Mouse (Mus musculus) CH12.LX (cell line): ENCODE measurements around the gene Oxa1l.

Experiments
- CHD2 ChIP-seq: IDR thresholded peaks from 2 replicates; pipeline ENCODE4 v1.6.1; 2011; ENCODE audit warnings: low read length, improper control_type of control experiment
- CTCF ChIP-seq, 2 experiments: IDR thresholded peaks in 1 of 2; conservative IDR thresholded peaks in 1 of 2; 2 replicates each; pipeline ENCODE4 v1.5.1; 2011 to 2012; ENCODE audit warnings: low read depth in 2 of 2, low read length in 2 of 2, improper control_type of control experiment in 1 of 2, inconsistent platforms in 1 of 2, mild to moderate bottlenecking in 1 of 2, moderate library complexity in 1 of 2
- ELF1 ChIP-seq: IDR thresholded peaks from 2 replicates; pipeline ENCODE4 v1.6.1; 2014; ENCODE audit warnings: low read depth, mild to moderate bottlenecking, inconsistent platforms, low read length, improper control_type of control experiment
- MAFK ChIP-seq: IDR thresholded peaks from 2 replicates; pipeline ENCODE4 v1.6.1; 2011; ENCODE audit warnings: low read length, improper control_type of control experiment; ENCODE audit not compliant: insufficient replicate concordance
- MAX ChIP-seq: IDR thresholded peaks from 2 replicates; pipeline ENCODE4 v1.6.1; 2011; ENCODE audit warnings: low read length, improper control_type of control experiment
- NRF1 ChIP-seq: IDR thresholded peaks from 2 replicates; pipeline ENCODE4 v1.6.1; 2014; ENCODE audit warnings: low read depth, mild to moderate bottlenecking, inconsistent platforms, low read length, improper control_type of control experiment, moderate library complexity
- POLR2A ChIP-seq: IDR thresholded peaks from 2 replicates; pipeline ENCODE4 v1.6.1; 2011; ENCODE audit warnings: low read depth, mild to moderate bottlenecking, improper control_type of control experiment, low read length
- POLR2AphosphoS2 ChIP-seq: IDR thresholded peaks from 2 replicates; pipeline ENCODE4 v1.6.1; 2011; ENCODE audit warnings: low read depth, low read length, improper control_type of control experiment
- RCOR1 ChIP-seq: conservative IDR thresholded peaks from 2 replicates; pipeline ENCODE4 v1.6.1; 2012; ENCODE audit warnings: low read depth, mild to moderate bottlenecking, inconsistent platforms, low read length, improper control_type of control experiment
- SMC3 ChIP-seq: IDR thresholded peaks from 2 replicates; pipeline ENCODE4 v1.6.1; 2011; ENCODE audit warnings: low read depth, low read length, improper control_type of control experiment
- TCF12 ChIP-seq: IDR thresholded peaks from 2 replicates; pipeline ENCODE4 v1.6.1; 2014; ENCODE audit warnings: low read depth, mild to moderate bottlenecking, inconsistent platforms, low read length, improper control_type of control experiment
- USF1 ChIP-seq: IDR thresholded peaks from 2 replicates; pipeline ENCODE4 v1.6.1; 2014; ENCODE audit warnings: low read depth, mild to moderate bottlenecking, inconsistent platforms, low read length, improper control_type of control experiment
- USF2 ChIP-seq: conservative IDR thresholded peaks from 2 replicates; pipeline ENCODE4 v1.6.1; 2011; ENCODE audit warnings: low read depth, low read length, improper control_type of control experiment

DNA sequence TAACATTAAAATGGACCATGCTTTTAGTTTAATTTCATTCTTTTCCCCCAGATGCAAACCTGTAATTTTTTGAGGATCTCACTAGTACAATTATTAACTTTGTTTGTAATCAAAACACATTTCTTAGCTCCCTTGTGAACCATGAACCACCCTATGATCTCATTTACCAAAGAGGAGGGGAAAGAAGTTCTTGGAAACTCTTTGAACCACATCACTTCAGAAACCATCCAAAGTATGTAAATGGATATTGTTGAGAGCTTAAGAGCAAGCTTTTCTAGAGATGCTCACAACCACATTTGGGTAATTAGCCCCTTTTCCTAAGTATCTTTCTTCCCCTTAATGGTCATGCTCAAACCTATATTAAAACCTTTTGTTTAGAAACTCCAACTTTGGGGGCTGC lies 33.7 kb downstream of the Oxa1l start:
- TF ChIP-seq USF1 = no peak
- no peak for TF ChIP-seq SMC3
- no peak for TF ChIP-seq CTCF (conservative IDR thresholded peaks at IDR 0.05 in 1 of 2, IDR thresholded peaks at IDR 0.05 in 1 of 2; ENCODE audit: low read depth in 2 of 2, low read length in 2 of 2)
- TF ChIP-seq CHD2 = no peak
- TF ChIP-seq MAX = no peak
- TF ChIP-seq POLR2AphosphoS2 = no peak
- no peak for TF ChIP-seq POLR2A
- TF ChIP-seq MAFK = no peak
- no peak for TF ChIP-seq TCF12
- TF ChIP-seq ELF1 = no peak
- TF ChIP-seq NRF1 = no peak
- 0 out of 2 replicates have a peak, but pooled peaks have one; percentile 45 for TF ChIP-seq RCOR1
- TF ChIP-seq USF2 = no peak
